Mouse (Mus musculus) midbrain, embryonic 14.5 days (tissue): Measurements from ENCODE around the gene Mus81. TPM values are rescaled to one million over a fixed set of nuclear protein-coding genes. Genes with fewer than 3 reads are reported as not detected.

ENCODE experiments used
- ATAC-seq: fragments of 200-750 bp; cut with Nextera tagmentation; 2 replicates; pipeline ENCODE4 v1.8.0; 2017; ENCODE audit warnings: moderate number of reproducible peaks, moderate library complexity; ENCODE audit not compliant: low FRiP score, low TSS enrichment
- DNase-seq: peaks from one replicate; pipeline ENCODE4 v3.0.0-alpha.2; 2015
- H3K27ac ChIP-seq: fragments of 300-500 bp; sonication (generic); replicated peaks from 2 replicates; pipeline ENCODE4 v1.5.1; 2014; ENCODE audit warnings: mild to moderate bottlenecking, low read depth, low read length, moderate library complexity
- H3K27me3 ChIP-seq: fragments of 300-500 bp; sonication (generic); 2 replicates; pipeline ENCODE4 v1.6.1; 2014; ENCODE audit warnings: low read length, control low read depth, mixed read lengths; ENCODE audit not compliant: control insufficient read depth, insufficient read depth
- H3K36me3 ChIP-seq: fragments of 300-500 bp; sonication (generic); 2 replicates; pipeline ENCODE4 v1.6.1; 2014; ENCODE audit warnings: low read length, control low read depth; ENCODE audit not compliant: control insufficient read depth, insufficient read depth
- H3K4me1 ChIP-seq: fragments of 300-500 bp; sonication (generic); 2 replicates; pipeline ENCODE4 v1.6.1; 2014; ENCODE audit warnings: mild to moderate bottlenecking, antibody characterized with exemption, low read length, control low read depth; ENCODE audit not compliant: control insufficient read depth, insufficient read depth
- H3K4me2 ChIP-seq: fragments of 300-500 bp; sonication (generic); 2 replicates; pipeline ENCODE4 v1.6.1; 2014; ENCODE audit warnings: mild to moderate bottlenecking, low read length, moderate library complexity
- H3K4me3 ChIP-seq: fragments of 300-500 bp; sonication (generic); replicated peaks from 2 replicates; pipeline ENCODE4 v1.5.1; 2014; ENCODE audit warnings: low read depth, low read length
- H3K9ac ChIP-seq: fragments of 300-500 bp; sonication (generic); replicated peaks from 2 replicates; pipeline ENCODE4 v1.6.1; 2014; ENCODE audit warnings: mild to moderate bottlenecking, low read length, moderate library complexity
- H3K9me3 ChIP-seq: fragments of 300-500 bp; sonication (generic); 2 replicates; pipeline ENCODE4 v1.6.1; 2016; ENCODE audit warnings: low read length, control low read depth, mixed read lengths; ENCODE audit not compliant: control insufficient read depth
- WGBS: fragments of 180-500 bp; shearing (Covaris S2); extraction: QIAGEN DNeasy Blood & Tissue Kit; methylation state at CpG from one replicate; pipeline ENCODE4 v1.1.7; 2014; 5-methylcytosine and 5-hydroxymethylcytosine counted together
- polyA plus RNA-seq: library from polyadenylated mRNA; unstranded; fragments of >200 nt; fragmentation: Nextera tagmentation; extraction: Ambion mirVana; gene quantifications from 2 replicates; pipeline ENCODE4 v1.2.1, GENCODE M21; 2014

Gene Mus81
- polyA plus RNA-seq, 1 experiment from 2014 or later, result 43.4 TPM

- peaks cover 51% of the 10 kb centered on the region for H3K36me3 ChIP-seq
Measured at GRCm38 (mm10) chr19:5465037-5465436, 23.2 kb downstream of the Mus81 start.

GRCm38 (mm10) chr19:5463791-5464562 lies 24.2 kb downstream of the Mus81 start:
- Histone ChIP-seq H3K4me2 (peak overlapping the region; percentile 56), H3K4me1 (peaks cover 19% of the 10 kb centered on the region), H3K4me3 (peak overlapping the region; percentile 28), H3K9ac (peak overlapping the region; percentile 59), H3K27me3 (no peaks in the 10 kb centered on the region), H3K9me3 (no peaks in the 10 kb centered on the region), H3K27ac (peak overlapping the region; percentile 70), H3K36me3 (peaks cover 51% of the 10 kb centered on the region)
- DNase-seq (peak; percentile 91), ATAC-seq (peak; percentile 61)
- WGBS, result 37% methylated on average over 15 of the region's 15 CpGs

More at GRCm38 (mm10) chr19:5465037-5465436, 23.2 kb downstream of the Mus81 start:
- H3K4me3 ChIP-seq, result no peak overlapping the region
- no peaks in the 10 kb centered on the region for H3K27me3 ChIP-seq
- no peaks in the 10 kb centered on the region for H3K9me3 ChIP-seq
- DNase-seq, result no peak
- H3K4me2 ChIP-seq, result no peak overlapping the region
- no peak overlapping the region for H3K27ac ChIP-seq
- WGBS, result 94% methylated on average over 8 of the region's 8 CpGs
- ATAC-seq, result no peak
- peaks cover 15% of the 10 kb centered on the region for H3K4me1 ChIP-seq
- no peak overlapping the region for H3K9ac ChIP-seq

- WGBS, result 93% methylated on average over 9 of the region's 9 CpGs
- Histone ChIP-seq H3K36me3 (peaks cover 51% of the 10 kb centered on the region), H3K9me3 (no peaks in the 10 kb centered on the region), H3K27me3 (no peaks in the 10 kb centered on the region), H3K9ac (no peak overlapping the region), H3K4me2 (no peak overlapping the region), H3K4me1 (peaks cover 19% of the 10 kb centered on the region), H3K27ac (no peak overlapping the region), H3K4me3 (no peak overlapping the region)
- no peak for ATAC-seq
- DNase-seq, result no peak
Measured at GRCm38 (mm10) chr19:5463212-5463611, 25.0 kb downstream of the Mus81 start.

GRCm38 (mm10) chr19:5461411-5461810 lies 26.8 kb downstream of the Mus81 start:
- no peak for ATAC-seq
- peak overlapping the region; percentile 86 for H3K4me3 ChIP-seq
- H3K9ac ChIP-seq, result peak overlapping the region; percentile 73; the same call in 1 of the 2 replicates
- no peak for DNase-seq
- peaks cover 27% of the 10 kb centered on the region for H3K4me1 ChIP-seq
- H3K27ac ChIP-seq, result no peak overlapping the region
- 85% methylated on average over 6 of the region's 6 CpGs for WGBS
- peaks cover 34% of the 10 kb centered on the region for H3K36me3 ChIP-seq
- no peaks in the 10 kb centered on the region for H3K9me3 ChIP-seq
- no peaks in the 10 kb centered on the region for H3K27me3 ChIP-seq
- H3K4me2 ChIP-seq, result peak overlapping the region; percentile 93

- peak; percentile 51 for ATAC-seq
- H3K9me3 ChIP-seq, result no peaks in the 10 kb centered on the region
- no peaks in the 10 kb centered on the region for H3K27me3 ChIP-seq
- H3K36me3 ChIP-seq, result peaks cover 25% of the 10 kb centered on the region
- under 1% methylated on average over 32 of the region's 32 CpGs for whole genome bisulfite sequencing
- peak within 1 kb of the TSS; percentile 83 for H3K27ac ChIP-seq
- peak within 1 kb of the TSS; percentile 93 for H3K4me2 ChIP-seq
- H3K4me3 ChIP-seq, result peak within 1 kb of the TSS; percentile 86
- H3K9ac ChIP-seq, result peak within 1 kb of the TSS; percentile 73
- DNase-seq, result peak; percentile 96
- H3K4me1 ChIP-seq, result peaks cover 36% of the 10 kb centered on the region
Measured at GRCm38 (mm10) chr19:5460465-5460911, 27.7 kb downstream of the Mus81 start, which contains the start of gene Fibp. Gene Fibp, plus strand, starts transcription at chr19:5460615.

GRCm38 (mm10) chr19:5459896-5460295 lies 28.3 kb downstream of the Mus81 start:
- WGBS, result 25% methylated on average over 3 of the region's 3 CpGs
- Histone ChIP-seq H3K36me3 (peaks cover 22% of the 10 kb centered on the region), H3K4me2 (peak overlapping the region; percentile 93), H3K9me3 (no peaks in the 10 kb centered on the region), H3K27me3 (no peaks in the 10 kb centered on the region), H3K4me3 (peak overlapping the region; percentile 86), H3K27ac (peak overlapping the region; percentile 83), H3K9ac (peak overlapping the region; percentile 73), H3K4me1 (peaks cover 42% of the 10 kb centered on the region)
- ATAC-seq, result no peak
- DNase-seq, result no peak

- DNase-seq (no peak), ATAC-seq (no peak)
- Histone ChIP-seq H3K4me3 (no peak overlapping the region), H3K9me3 (no peaks in the 10 kb centered on the region), H3K27me3 (no peaks in the 10 kb centered on the region), H3K4me1 (peaks cover 41% of the 10 kb centered on the region), H3K27ac (no peak overlapping the region), H3K9ac (no peak overlapping the region), H3K36me3 (peaks cover 18% of the 10 kb centered on the region), H3K4me2 (no peak overlapping the region)
- 72% methylated on average over 7 of the region's 7 CpGs for WGBS
Measured at GRCm38 (mm10) chr19:5459019-5459418, 29.2 kb downstream of the Mus81 start.

GRCm38 (mm10) chr19:5457746-5458442 lies 30.3 kb downstream of the Mus81 start, which contains the start of gene Ccdc85b:
Gene Ccdc85b, minus strand, starts transcription at chr19:5457894.
- H3K36me3 ChIP-seq, result peaks cover 10% of the 10 kb centered on the region
- no peaks in the 10 kb centered on the region for H3K27me3 ChIP-seq
- peaks cover 39% of the 10 kb centered on the region for H3K4me1 ChIP-seq
- H3K4me3 ChIP-seq, result peak within 1 kb of the TSS; percentile 85
- H3K27ac ChIP-seq, result peak within 1 kb of the TSS; percentile 96
- WGBS, result 17% methylated on average over 14 of the region's 14 CpGs
- no peak for DNase-seq
- H3K4me2 ChIP-seq, result peak within 1 kb of the TSS; percentile 98
- no peaks in the 10 kb centered on the region for H3K9me3 ChIP-seq
- ATAC-seq, result no peak
- peak within 1 kb of the TSS; percentile 91 for H3K9ac ChIP-seq
